25 mouse cellular contexts compared by ENCODE assay signal in genomic region chr1:59698207-59698606, GRCm38 (mm10). TPM values are rescaled to one million over a fixed set of nuclear protein-coding genes. Genes with fewer than 3 reads are reported as not detected.
DNase-seq lines count a peak whose midpoint lies in the region; ATAC-seq and TF ChIP-seq lines count a peak whose summit lies in the region.
"Had no signal": no experiment of that assay in that cellular context is flagged by ENCODE, and none has a peak within 500 bp of the region (broad histone marks: within the 10 kb centered on the region; RNA-seq: fewer than 3 reads in every experiment).

No protein-coding gene starts in this region.

- in situ Hi-C loops in ES-E14 (cut with MboI; ENCODE audit: low sequenced_read_pairs in 2 of 2, unreplicated experiment in 2 of 2), result no loop called here

- no peak for ATAC-seq in intestine, postnatal 0 days
- ATAC-seq in intestine, embryonic 15.5 days, result no peak
- ATAC-seq: activated CD4-positive, CD25-positive, alpha-beta regulatory T cell, adult 4 months; forebrain, embryonic 14.5 days; forebrain, embryonic 16.5 days had no signal

- H3K27me3 ChIP-seq in intestine, postnatal 0 days (replicated peaks; ENCODE audit: control insufficient read depth, insufficient read depth, low read length), result no peaks in the 10 kb centered on the region
- no peaks in the 10 kb centered on the region for H3K27me3 ChIP-seq in intestine, embryonic 15.5 days (replicated peaks)
- H3K27me3 ChIP-seq in ES-Bruce4 (ENCODE audit: control insufficient read depth, insufficient read depth, low read length, poor library complexity, severe bottlenecking), result no peaks in the 10 kb centered on the region
- H3K27me3 ChIP-seq in small intestine, adult 2 months (ENCODE audit: control insufficient read depth, insufficient read depth, low read length), result no peaks in the 10 kb centered on the region
- no peaks in the 10 kb centered on the region for H3K27me3 ChIP-seq in midbrain, embryonic 10.5 days (ENCODE audit: low read depth, poor library complexity, severe bottlenecking)
- H3K27me3 ChIP-seq: embryonic facial prominence, embryonic 13.5 days; embryonic facial prominence, embryonic 15.5 days; forebrain, embryonic 12.5 days had no signal

- no peaks in the 10 kb centered on the region for H3K9me3 ChIP-seq in intestine, postnatal 0 days (ENCODE audit: control insufficient read depth)
- H3K9me3 ChIP-seq in intestine, embryonic 15.5 days, result no peaks in the 10 kb centered on the region
- H3K9me3 ChIP-seq in ES-Bruce4 (replicated peaks; ENCODE audit: control insufficient read depth, insufficient read depth, low read length, poor library complexity, severe bottlenecking) (no peaks in the 10 kb centered on the region), ES-E14 (ENCODE audit: control insufficient read depth, insufficient read depth, low read depth, low read length) (no peaks in the 10 kb centered on the region)
- no peaks in the 10 kb centered on the region for H3K9me3 ChIP-seq in midbrain, embryonic 10.5 days (replicated peaks)
- H3K9me3 ChIP-seq: embryonic facial prominence, embryonic 13.5 days; embryonic facial prominence, embryonic 15.5 days; forebrain, embryonic 10.5 days; forebrain, embryonic 12.5 days had no signal

- no peak overlapping the region for H3K4me3 ChIP-seq in intestine, postnatal 0 days (ENCODE audit: low read depth, low read length)
- H3K4me3 ChIP-seq in intestine, embryonic 15.5 days (replicated peaks), result no peak overlapping the region
- H3K4me3 ChIP-seq in ES-Bruce4 (ENCODE audit: low read depth, low read length) (no peak overlapping the region), ES-E14 (ENCODE audit: insufficient read depth in 1 of 2, low read depth in 1 of 2, low read length in 2 of 2, poor library complexity in 1 of 2, severe bottlenecking in 1 of 2) (peak overlapping the region in 1 of 2 experiments; percentile 42; a peak in 2 of 4 replicates)
- H3K4me3 ChIP-seq in small intestine, adult 2 months (ENCODE audit: low read depth, low read length), result peak overlapping the region; percentile 25; the same call in 1 of the 2 replicates
- H3K4me3 ChIP-seq in midbrain, embryonic 10.5 days, result no peak overlapping the region
- no peak overlapping the region for H3K4me3 ChIP-seq in layer of hippocampus, adult 2 months
- H3K4me3 ChIP-seq: embryonic facial prominence, embryonic 13.5 days; embryonic facial prominence, embryonic 15.5 days; erythroblast, embryonic 14.5 days; forebrain, embryonic 10.5 days; forebrain, embryonic 12.5 days had no signal

- no peaks in the 10 kb centered on the region for H3K4me1 ChIP-seq in intestine, postnatal 0 days (replicated peaks; ENCODE audit: control insufficient read depth, insufficient read depth, low read length)
- no peaks in the 10 kb centered on the region for H3K4me1 ChIP-seq in intestine, embryonic 15.5 days (replicated peaks)
- H3K4me1 ChIP-seq in ES-Bruce4 (ENCODE audit: control insufficient read depth, insufficient read depth, low read length), result peaks cover 3% of the 10 kb centered on the region
- peaks cover 1 to 16% of the 10 kb centered on the region in 2 experiments; a peak in 3 of 4 replicates for H3K4me1 ChIP-seq in ES-E14 (ENCODE audit: control insufficient read depth in 2 of 2, insufficient read depth in 2 of 2, low read length in 2 of 2, poor library complexity in 1 of 2)
- 0 out of 2 replicates have a peak, but pooled peaks cover 4% of the 10 kb centered on the region for H3K4me1 ChIP-seq in small intestine, adult 2 months (ENCODE audit: control insufficient read depth, insufficient read depth, insufficient read length, low read length)
- no peaks in the 10 kb centered on the region for H3K4me1 ChIP-seq in midbrain, embryonic 10.5 days
- H3K4me1 ChIP-seq: embryonic facial prominence, embryonic 13.5 days; embryonic facial prominence, embryonic 15.5 days; forebrain, embryonic 10.5 days; forebrain, embryonic 12.5 days had no signal

- no peak overlapping the region for H3K4me2 ChIP-seq in intestine, postnatal 0 days (replicated peaks; ENCODE audit: low read depth)
- H3K4me2 ChIP-seq in intestine, embryonic 15.5 days (replicated peaks), result no peak overlapping the region
- H3K4me2 ChIP-seq: embryonic facial prominence, embryonic 13.5 days; embryonic facial prominence, embryonic 15.5 days; forebrain, embryonic 12.5 days had no signal

- no peak for DNase-seq in ES-E14 (ENCODE audit: low read depth, low spot score)
- DNase-seq in midbrain, embryonic 10.5 days (ENCODE audit: low spot score), result no peak
- no peak for DNase-seq in layer of hippocampus, adult 2 months (ENCODE audit: low spot score in 2 of 2)
- DNase-seq in cerebellum, adult 11-12 months, result no peak
- DNase-seq: adrenal gland, adult 8-10 months; adrenal gland, postnatal 14 days; adrenal gland, postnatal 36 days; cerebellum, adult 18-20 months; cerebellum, adult 8-10 months; cerebellum, adult 9-11 months; cerebellum, postnatal 14 days; cerebellum, postnatal 36 days; embryo, embryonic 11 days had no signal

- H3K9ac ChIP-seq in intestine, postnatal 0 days (ENCODE audit: low read depth, low read length), result no peak overlapping the region
- no peak overlapping the region for H3K9ac ChIP-seq in intestine, embryonic 15.5 days
- peak overlapping the region; percentile 72 for H3K9ac ChIP-seq in ES-Bruce4 (ENCODE audit: low read depth, poor library complexity, severe bottlenecking)
- peak overlapping the region; percentile 77; the same call in 1 of the 2 replicates for H3K9ac ChIP-seq in ES-E14 (ENCODE audit: insufficient read depth, low read depth, low read length, poor library complexity, severe bottlenecking)
- H3K9ac ChIP-seq: embryonic facial prominence, embryonic 13.5 days; embryonic facial prominence, embryonic 15.5 days; forebrain, embryonic 12.5 days had no signal

- no peak for TF ChIP-seq POLR2A in ES-Bruce4 (IDR thresholded peaks at IDR 0.05; ENCODE audit: insufficient read depth, low read length)
- TF ChIP-seq POLR2A in small intestine, adult 2 months (IDR thresholded peaks at IDR 0.05; ENCODE audit: low read depth, low read length), result no peak

- no peak for TF ChIP-seq CTCF in intestine, postnatal 0 days (IDR thresholded peaks at IDR 0.05; ENCODE audit: low read depth)
- TF ChIP-seq CTCF in ES-Bruce4 (IDR thresholded peaks at IDR 0.05; ENCODE audit: low read depth, low read length), result no peak
- TF ChIP-seq CTCF in small intestine, adult 2 months (IDR thresholded peaks at IDR 0.05; ENCODE audit: extremely low read depth, insufficient read length, insufficient replicate concordance, low read depth, low read length), result no peak
- no peak for TF ChIP-seq CTCF in layer of hippocampus, adult 2 months (conservative IDR thresholded peaks at IDR 0.05)

- H3K36me3 ChIP-seq in intestine, postnatal 0 days (ENCODE audit: control insufficient read depth, insufficient read depth), result peaks cover 32% of the 10 kb centered on the region
- peaks cover 34% of the 10 kb centered on the region for H3K36me3 ChIP-seq in intestine, embryonic 15.5 days
- H3K36me3 ChIP-seq in ES-Bruce4 (ENCODE audit: control insufficient read depth, insufficient read depth, low read length, poor library complexity, severe bottlenecking) (peaks cover 82% of the 10 kb centered on the region), ES-E14 (ENCODE audit: control insufficient read depth, insufficient read depth, low read length, poor library complexity, severe bottlenecking) (peaks cover 48% of the 10 kb centered on the region)
- H3K36me3 ChIP-seq in small intestine, adult 2 months (ENCODE audit: control insufficient read depth, insufficient read depth, low read length), result peaks cover 48% of the 10 kb centered on the region
- H3K36me3 ChIP-seq in midbrain, embryonic 10.5 days, result peaks cover 98% of the 10 kb centered on the region

- 94% methylated on average over 3 of the region's 3 CpGs for WGBS in intestine, postnatal 0 days
- 92% methylated on average over 3 of the region's 3 CpGs for WGBS in intestine, embryonic 15.5 days
- 89% methylated on average over 3 of the region's 3 CpGs for WGBS in small intestine, adult 2 months
- WGBS in midbrain, embryonic 10.5 days, result 96% methylated on average over 3 of the region's 3 CpGs

- peak overlapping the region; percentile 84; the same call in 1 of the 2 replicates for H3K27ac ChIP-seq in intestine, postnatal 0 days (ENCODE audit: low read depth, low read length)
- no peak overlapping the region for H3K27ac ChIP-seq in intestine, embryonic 15.5 days
- peak overlapping the region; percentile 98 for H3K27ac ChIP-seq in ES-Bruce4 (ENCODE audit: insufficient read depth, low read length)
- H3K27ac ChIP-seq in ES-E14 (ENCODE audit: insufficient read depth, low read depth, low read length, poor library complexity, severe bottlenecking), result peak overlapping the region; percentile 99
- peak overlapping the region; percentile 63; the same call in 1 of the 2 replicates for H3K27ac ChIP-seq in small intestine, adult 2 months (ENCODE audit: insufficient read depth, low read depth, low read length)
- no peak overlapping the region for H3K27ac ChIP-seq in midbrain, embryonic 10.5 days (replicated peaks)
- H3K27ac ChIP-seq in layer of hippocampus, adult 2 months, result no peak overlapping the region
- H3K27ac ChIP-seq: embryonic facial prominence, embryonic 13.5 days; embryonic facial prominence, embryonic 15.5 days; forebrain, embryonic 10.5 days; forebrain, embryonic 12.5 days had no signal

- no peak for TF ChIP-seq EP300 in ES-Bruce4 (IDR thresholded peaks at IDR 0.05; ENCODE audit: insufficient read depth, low read depth, low read length)

TF ChIP-seq in ES-E14, 5 proteins besides CTCF, POLR2A, EP300 and RAD21 (continues in another document):
- TF ChIP-seq CHD2 (IDR thresholded peaks at IDR 0.05; ENCODE audit: low read depth, low read length) (no peak), MAFK (IDR thresholded peaks at IDR 0.05; ENCODE audit: insufficient read depth, low read depth, low read length) (no peak), ZNF384 (IDR thresholded peaks at IDR 0.05; ENCODE audit: low read depth, low read length) (no peak)

RNA-seq across cellular contexts. Expression of gene Nop58, which starts 13.4 kb away (rescaled TPM):
- polyA plus RNA-seq in intestine, postnatal 0 days (2015; fragmentation: Nextera tagmentation; extraction: Ambion mirVana), result 82.2 and 89.0 TPM in 2 replicates
- polyA plus RNA-seq in intestine, embryonic 15.5 days (2015; fragmentation: Nextera tagmentation; extraction: Ambion mirVana), result 240 and 279 TPM in 2 replicates
- 599 and 651 TPM in 2 replicates for polyA plus RNA-seq in ES-Bruce4 (2011; ENCODE audit: insufficient read depth, insufficient read length, low read depth, missing spikeins)
- total RNA-seq in ES-E14 (2012; rRNA removed), result 441 and 569 TPM in 2 replicates
- polyA plus RNA-seq in small intestine, adult 2 months (2012; rRNA removed), result 4.1 and 8.2 TPM in 2 replicates
- 269 and 309 TPM in 2 replicates for polyA plus RNA-seq in midbrain, embryonic 10.5 days (2016; fragmentation: Nextera tagmentation; extraction: Ambion mirVana)
- 10 to 100 TPM; 65.7 to 69.7 TPM for total RNA-seq in layer of hippocampus, adult 2 months (2021)

RNA-seq across cellular contexts. Expression of gene Sumo1, which starts 27.6 kb away (rescaled TPM):
- 208 and 217 TPM in 2 replicates for polyA plus RNA-seq in intestine, postnatal 0 days (2015; fragmentation: Nextera tagmentation; extraction: Ambion mirVana)
- polyA plus RNA-seq in intestine, embryonic 15.5 days (2015; fragmentation: Nextera tagmentation; extraction: Ambion mirVana), result 316 and 375 TPM in 2 replicates
- 378 and 420 TPM in 2 replicates for polyA plus RNA-seq in ES-Bruce4 (2011; ENCODE audit: insufficient read depth, insufficient read length, low read depth, missing spikeins)
- total RNA-seq in ES-E14 (2012; rRNA removed), result 77.9 and 161 TPM in 2 replicates
- 1.4 and 2.2 TPM in 2 replicates for polyA plus RNA-seq in small intestine, adult 2 months (2012; rRNA removed)
- 532 and 579 TPM in 2 replicates for polyA plus RNA-seq in midbrain, embryonic 10.5 days (2016; fragmentation: Nextera tagmentation; extraction: Ambion mirVana)
- 100 to 1,000 TPM; 117 to 120 TPM for total RNA-seq in layer of hippocampus, adult 2 months (2021)

Comparison
In these comparisons a context has a peak if more than half of its experiments do, and no peak if none do; other contexts are left out.
1. H3K27ac ChIP-seq: peak in intestine, postnatal 0 days (single experiment), ES-Bruce4 (single experiment), ES-E14 (single experiment) and small intestine, adult 2 months (single experiment); none in intestine, embryonic 15.5 days (single experiment), midbrain, embryonic 10.5 days (single experiment) and layer of hippocampus, adult 2 months (single experiment).
2. H3K9ac ChIP-seq: peak in ES-Bruce4 (single experiment) and ES-E14 (single experiment); none in intestine, postnatal 0 days (single experiment) and intestine, embryonic 15.5 days (single experiment).
3. RNA of gene Sumo1, which starts 27.6 kb away (polyA plus RNA-seq): 532 to 579 TPM in midbrain, embryonic 10.5 days, 378 to 420 TPM in ES-Bruce4, 316 to 375 TPM in intestine, embryonic 15.5 days and 208 to 217 TPM in intestine, postnatal 0 days; 1.4 to 2.2 TPM in small intestine, adult 2 months; every median in the first group is over 10 times any median in the second.